Mouse (Mus musculus) liver (tissue): ENCODE measurements around the gene Lin37.

Experiments used
- DNase-seq: peaks from one replicate; pipeline ENCODE4 v3.0.0-alpha.2; 2020; ENCODE audit warnings: mixed read lengths

Gene Lin37

DNA sequence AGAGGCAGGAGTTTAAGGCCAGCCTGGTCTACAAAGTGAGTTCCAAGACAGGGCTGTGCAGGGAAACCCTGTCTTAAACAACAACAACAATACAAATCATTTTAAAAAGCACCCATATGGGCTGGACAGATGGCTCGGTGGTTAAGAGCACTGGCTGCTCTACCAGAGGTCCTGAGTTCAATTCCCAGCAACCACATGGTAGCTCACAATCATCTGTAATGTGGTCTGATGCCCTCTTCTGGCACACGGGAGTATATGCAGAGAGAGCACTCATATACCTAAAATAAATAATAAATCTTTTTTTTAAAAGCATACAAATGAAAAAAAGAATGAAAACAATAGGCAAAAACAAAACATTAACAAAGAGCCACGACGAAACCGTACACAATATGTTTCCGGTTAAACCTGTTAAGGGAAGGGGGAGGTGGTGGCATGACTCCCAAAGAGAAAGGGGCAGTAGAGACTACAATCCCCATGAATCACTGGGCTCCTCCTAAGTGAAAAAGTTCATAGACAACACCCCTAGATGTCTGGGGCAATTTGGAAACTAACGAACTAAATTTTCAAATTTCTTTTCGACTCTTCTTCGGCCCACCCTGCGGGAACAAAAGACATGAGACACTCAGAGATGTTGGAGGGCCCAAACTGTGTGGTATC is 8.1 kb downstream of the Lin37 start:
- no peak for DNase-seq

GRCm38 (mm10) chr7:30550603-30551002 is 9.0 kb downstream of the Lin37 start:
- no peak for DNase-seq

- no peak for DNase-seq
Observed at GRCm38 (mm10) chr7:30549880-30550279, 9.8 kb downstream of the Lin37 start.

DNA sequence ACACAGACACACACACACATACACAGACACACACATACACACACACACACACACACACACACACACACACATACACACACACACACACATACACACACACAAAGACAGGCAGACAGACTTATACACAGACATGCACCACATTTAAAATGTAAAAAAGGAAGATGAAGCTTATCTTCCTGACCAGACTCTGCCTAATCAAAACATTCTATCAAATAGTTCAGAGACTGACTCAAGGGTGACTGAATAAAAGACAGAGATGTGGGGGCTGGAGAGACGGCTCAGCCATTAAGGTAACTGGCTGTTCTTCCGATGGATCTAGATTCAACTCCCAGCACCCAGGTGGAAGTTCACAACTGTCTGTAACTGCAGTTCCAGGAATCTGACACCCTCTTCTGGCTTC is 15.3 kb downstream of the Lin37 start:
- DNase-seq: no peak

DNA sequence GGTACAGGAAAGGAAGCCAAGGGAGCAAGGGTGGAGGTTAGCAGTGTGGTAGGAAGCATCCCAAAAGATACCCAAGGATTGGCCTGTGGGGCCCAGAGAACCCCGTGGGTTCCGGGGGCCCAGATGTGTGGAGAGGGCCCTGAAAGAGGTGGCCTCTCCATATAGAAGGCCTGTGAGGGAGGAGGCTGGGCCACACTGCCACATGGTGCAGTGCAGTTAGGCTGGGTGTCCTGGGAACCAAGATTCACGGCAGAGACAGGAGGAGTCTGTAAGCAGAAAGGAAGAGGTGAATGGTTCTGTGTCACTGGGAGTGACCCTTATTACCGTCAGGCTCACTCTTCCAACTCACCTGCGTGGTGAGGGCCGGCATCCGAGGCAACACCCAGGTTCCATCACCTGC is 19.1 kb downstream of the Lin37 start:
- DNase-seq: no peak

DNA sequence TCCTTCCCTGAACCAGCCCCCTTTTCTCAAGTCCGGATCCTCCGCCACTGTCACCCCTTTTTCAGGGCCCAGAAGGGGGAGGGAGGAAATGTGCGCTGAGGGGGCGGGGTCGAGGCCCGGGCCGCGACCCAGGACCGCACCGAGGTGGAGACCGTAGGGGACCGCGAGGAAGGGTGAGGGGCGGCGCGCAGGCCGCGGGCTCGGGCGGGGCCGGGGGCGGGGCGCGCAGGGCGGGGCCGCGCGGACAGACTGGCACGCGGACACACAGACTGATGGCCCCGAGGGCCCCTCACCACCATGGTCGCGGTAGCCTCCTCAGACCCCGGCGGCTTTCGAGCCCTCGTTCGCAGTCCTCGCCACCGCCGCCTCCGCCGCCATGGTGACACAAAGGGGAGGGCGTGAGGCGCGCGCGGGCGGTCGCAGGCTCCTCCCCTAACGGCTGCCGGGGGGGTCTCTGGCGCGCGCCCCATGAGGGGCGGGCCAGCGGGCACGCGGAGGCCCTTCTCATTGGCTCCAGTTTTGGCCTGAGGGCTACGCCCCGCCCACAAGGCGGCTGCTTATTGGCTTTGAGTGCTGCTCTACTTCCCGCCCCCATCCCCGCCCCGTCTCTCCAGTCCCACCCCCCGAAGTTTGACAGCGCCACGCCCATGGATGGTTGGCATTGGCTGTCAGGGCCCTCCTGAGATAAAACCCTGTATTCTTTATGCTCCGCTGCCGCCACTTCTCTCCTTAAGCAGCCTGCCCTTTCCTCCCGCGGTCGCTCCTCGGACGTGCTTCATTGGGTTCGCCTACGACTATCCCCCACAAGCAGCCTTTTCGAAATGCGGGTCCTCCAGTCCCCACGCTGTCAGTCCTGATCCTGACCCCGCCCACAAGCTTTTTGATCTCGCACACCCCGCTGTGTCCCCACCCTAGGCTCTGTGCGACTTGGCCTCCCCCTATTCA is 24.7 kb downstream of the Lin37 start, which contains the start of gene Arhgap33:
Arhgap33 (minus strand) TSS at position 428 of the 945 bp plus-strand sequence.
- peak; percentile 99 for DNase-seq

DNA sequence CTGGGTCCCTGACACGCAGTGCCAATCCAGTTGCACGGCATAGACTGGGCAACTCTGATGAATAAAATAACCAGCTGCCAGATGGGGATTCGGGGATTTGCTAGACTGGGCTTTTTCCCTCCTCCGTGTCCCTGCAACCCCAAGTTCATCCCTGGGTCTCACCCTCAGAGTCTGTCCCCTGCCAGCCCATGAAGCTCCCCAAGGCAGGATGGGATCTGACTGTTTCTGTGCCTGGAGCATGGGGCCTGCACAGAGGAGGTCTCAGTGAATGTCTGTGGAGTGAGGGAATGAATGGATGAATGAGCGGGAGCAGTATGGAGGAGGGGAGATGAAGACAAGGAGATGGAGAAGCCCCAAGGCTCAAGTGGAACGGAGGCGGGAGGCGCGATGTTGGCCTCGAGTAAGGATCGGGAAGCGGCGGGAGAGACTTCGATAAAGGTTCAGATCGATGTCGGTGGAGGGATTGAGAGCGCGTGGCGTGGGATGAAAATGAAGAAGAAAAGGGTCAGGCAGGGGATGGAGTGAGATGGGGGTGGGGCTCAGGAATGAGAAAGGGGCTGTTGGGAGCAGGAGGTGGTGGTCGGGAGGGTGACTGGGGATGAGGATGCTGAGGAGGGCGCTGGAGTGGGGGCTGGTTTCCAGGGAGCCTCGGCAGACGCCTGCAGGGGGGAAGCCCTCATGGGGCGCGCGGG is 25.6 kb downstream of the Lin37 start:
- no peak for DNase-seq

GRCm38 (mm10) chr7:30532931-30533330 is 26.7 kb downstream of the Lin37 start:
- no peak for DNase-seq

- no peak for DNase-seq
Observed at GRCm38 (mm10) chr7:30531291-30531815, 28.3 kb downstream of the Lin37 start.

- DNase-seq: no peak
Observed at GRCm38 (mm10) chr7:30526981-30527380, 32.7 kb downstream of the Lin37 start.

- no peak for DNase-seq
Observed at GRCm38 (mm10) chr7:30526399-30526798, 33.2 kb downstream of the Lin37 start.

DNA sequence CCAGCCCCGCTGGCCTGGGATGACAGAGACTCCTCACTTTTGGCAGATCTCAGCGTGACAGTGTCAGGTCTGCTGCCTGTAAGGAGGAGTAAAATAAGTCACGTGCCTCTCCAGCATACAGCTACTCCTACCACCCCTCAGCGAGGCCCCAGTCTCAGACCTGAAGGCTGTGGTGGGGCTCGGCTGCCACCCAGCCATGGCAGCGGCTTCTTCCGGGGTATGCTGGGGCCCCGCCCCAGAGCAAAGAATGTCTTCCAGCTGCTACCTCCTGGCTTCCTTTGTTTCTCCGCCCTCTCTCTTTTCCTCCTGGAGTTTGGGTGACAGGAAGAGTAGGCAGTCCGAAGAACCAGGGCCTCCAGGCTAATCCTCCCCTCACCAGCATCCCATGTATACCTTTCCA is 33.7 kb downstream of the Lin37 start:
- DNase-seq: no peak

DNA sequence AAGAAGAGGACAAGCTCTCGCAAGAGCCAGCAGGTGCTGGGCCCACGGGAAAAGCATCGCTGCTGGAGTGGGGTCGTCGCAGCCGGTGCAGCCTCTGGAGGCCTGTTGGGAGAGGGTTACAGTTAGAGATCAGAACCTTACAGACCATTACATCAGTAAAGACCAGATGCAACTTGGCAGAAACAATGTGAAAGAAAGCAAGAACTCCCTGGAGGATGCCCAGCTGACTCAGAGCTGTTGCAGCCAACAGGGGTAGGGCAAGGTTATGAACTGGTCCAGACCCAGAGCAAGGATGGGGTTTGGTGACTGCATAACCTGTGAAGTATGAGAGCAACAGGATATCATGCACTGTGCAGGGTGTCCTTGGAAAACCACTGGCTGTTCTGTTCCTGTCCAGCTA is 35.2 kb downstream of the Lin37 start:
- DNase-seq: no peak

DNA sequence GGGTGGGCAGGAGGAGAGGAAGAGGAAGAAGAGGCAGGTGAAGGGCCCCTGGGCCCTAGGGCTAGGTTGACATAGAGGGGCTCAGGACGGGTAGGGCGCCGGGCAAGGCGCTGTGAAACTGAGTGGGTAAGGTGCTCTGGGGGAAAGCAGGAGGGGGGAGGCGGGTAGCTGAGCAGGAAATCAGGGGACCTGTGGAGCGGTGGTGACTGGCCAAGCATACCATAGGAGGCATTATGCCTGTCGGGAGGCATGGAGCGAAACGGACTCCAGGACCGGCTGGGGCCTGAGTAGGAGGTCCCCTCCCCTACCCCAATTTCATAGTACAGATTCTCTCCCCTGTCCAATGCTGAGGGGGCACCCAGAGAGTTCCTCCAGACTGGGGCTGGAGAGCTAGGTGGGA is 36.8 kb downstream of the Lin37 start:
- no peak for DNase-seq

- DNase-seq: no peak
Observed at GRCm38 (mm10) chr7:30520856-30521255, 38.8 kb downstream of the Lin37 start.

DNA sequence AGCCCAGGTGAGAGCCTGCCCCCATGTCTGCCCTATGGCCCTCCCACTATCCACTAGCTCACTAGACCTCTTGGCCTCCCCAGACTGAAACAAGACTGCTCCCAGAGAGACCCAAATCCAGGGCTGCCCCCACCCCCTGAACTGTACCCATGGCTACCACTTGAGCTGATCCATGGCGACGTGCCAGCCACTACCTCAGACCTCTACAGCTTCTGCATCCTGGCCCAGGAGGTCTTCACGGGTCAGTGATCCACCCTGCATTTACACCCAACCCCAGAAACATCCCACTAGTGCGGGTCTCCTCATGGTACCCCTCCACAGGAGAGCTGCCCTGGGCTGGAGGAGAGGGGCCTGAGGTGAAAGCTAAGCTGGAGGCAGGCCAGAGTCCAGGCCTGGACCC is 39.2 kb downstream of the Lin37 start:
- DNase-seq: no peak

- no peak for DNase-seq
Observed at GRCm38 (mm10) chr7:30518325-30518724, 41.3 kb downstream of the Lin37 start.

DNA sequence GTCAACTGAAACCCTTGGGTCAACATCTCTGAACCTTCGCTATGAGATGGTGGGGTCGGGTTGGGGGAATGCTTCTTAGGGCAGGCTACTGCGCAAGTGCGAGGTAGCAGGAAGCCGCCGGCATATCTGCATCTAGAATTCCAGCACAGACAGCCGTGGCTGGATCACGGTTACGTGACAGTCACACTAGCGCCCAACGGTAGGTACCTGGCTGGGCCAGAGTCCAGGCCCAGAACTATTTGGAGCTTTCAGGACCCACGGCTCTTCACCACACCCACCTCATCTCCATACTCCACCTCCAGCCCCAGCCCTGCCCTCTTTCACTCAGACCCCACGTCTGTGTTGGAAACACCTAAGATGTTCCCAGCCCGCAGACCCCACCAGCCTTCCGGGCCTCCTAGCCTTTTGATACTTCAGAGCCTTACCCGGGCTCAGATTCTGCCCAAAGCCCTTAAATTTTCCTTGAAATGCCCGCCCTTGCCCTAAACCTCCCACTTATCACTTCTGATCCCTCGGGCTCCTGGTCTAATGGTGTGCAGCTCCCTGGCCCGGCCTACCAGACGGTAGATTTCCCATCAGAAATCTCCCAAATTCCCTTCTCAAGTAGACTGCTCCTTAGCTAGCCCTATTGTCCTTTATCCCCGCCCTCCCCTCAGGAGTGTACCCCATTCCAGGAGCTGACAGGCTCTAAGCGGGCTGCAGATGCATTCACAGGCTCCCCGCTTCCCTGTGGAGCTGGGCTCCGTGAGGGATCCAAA is 44.5 kb downstream of the Lin37 start:
- no peak for DNase-seq

- no peak for DNase-seq
Observed at GRCm38 (mm10) chr7:30508061-30508460, 51.6 kb downstream of the Lin37 start.
